Mouse (Mus musculus) heart, postnatal 0 days (tissue): Measurements from ENCODE around the gene Slc46a2. TPM values are rescaled to one million over a fixed set of nuclear protein-coding genes. Genes with fewer than 3 reads are reported as not detected.
A peak's percentile ranks its signal among the peaks of the same experiment; 100 is the strongest.

ENCODE experiments used
- ATAC-seq: fragments of 200-750 bp; cut with Nextera tagmentation; 2 replicates; pipeline ENCODE4 v1.8.0; 2017; ENCODE audit warnings: low read depth, moderate number of reproducible peaks, moderate library complexity; ENCODE audit not compliant: insufficient read depth
- DNase-seq: peaks from one replicate; pipeline ENCODE4 v3.0.0-alpha.2; 2016; ENCODE audit warnings: low spot score
- H3K27ac ChIP-seq: fragments of 300-500 bp; sonication (generic); 2 replicates; pipeline ENCODE4 v1.5.1; 2014; ENCODE audit warnings: low read depth, mild to moderate bottlenecking
- H3K27me3 ChIP-seq: fragments of 300-500 bp; sonication (generic); 2 replicates; pipeline ENCODE4 v1.6.1; 2014; ENCODE audit warnings: low read length, mixed read lengths; ENCODE audit not compliant: control insufficient read depth, insufficient read depth
- H3K36me3 ChIP-seq: fragments of 300-500 bp; sonication (generic); replicated peaks from 2 replicates; pipeline ENCODE4 v1.6.1; 2014; ENCODE audit warnings: low read length, mixed read lengths; ENCODE audit not compliant: control insufficient read depth, insufficient read depth
- H3K4me1 ChIP-seq: fragments of 300-500 bp; sonication (generic); 2 replicates; pipeline ENCODE4 v1.6.1; 2014; ENCODE audit warnings: antibody characterized with exemption; ENCODE audit not compliant: control insufficient read depth, insufficient read depth
- H3K4me2 ChIP-seq: fragments of 300-500 bp; sonication (generic); 2 replicates; pipeline ENCODE4 v1.6.1; 2014; ENCODE audit warnings: low read depth, mild to moderate bottlenecking, low read length, moderate library complexity
- H3K4me3 ChIP-seq: fragments of 300-500 bp; sonication (generic); 2 replicates; pipeline ENCODE4 v1.5.1; 2014; ENCODE audit warnings: low read depth, low read length
- H3K9ac ChIP-seq: fragments of 300-500 bp; sonication (generic); replicated peaks from 2 replicates; pipeline ENCODE4 v1.6.1; 2014; ENCODE audit warnings: low read depth, low read length, mixed read lengths
- H3K9me3 ChIP-seq: fragments of 300-500 bp; sonication (generic); replicated peaks from 2 replicates; pipeline ENCODE4 v1.6.1; 2016; ENCODE audit warnings: low read length; ENCODE audit not compliant: control insufficient read depth
- CTCF ChIP-seq: IDR thresholded peaks from 2 replicates; pipeline ENCODE4 v1.5.1; 2016; ENCODE audit warnings: antibody characterized with exemption, control low read depth, low read depth
- EP300 ChIP-seq: IDR thresholded peaks from 2 replicates; pipeline ENCODE4 v1.6.1; 2016; ENCODE audit warnings: antibody characterized with exemption, low read depth
- WGBS: fragments of 180-500 bp; shearing (Covaris S2); extraction: QIAGEN DNeasy Blood & Tissue Kit; methylation state at CpG from one replicate; pipeline ENCODE4 v1.1.7; 2014; 5-methylcytosine and 5-hydroxymethylcytosine counted together
- polyA plus RNA-seq: library from polyadenylated mRNA; unstranded; fragments of >200 nt; fragmentation: Nextera tagmentation; extraction: Ambion mirVana; gene quantifications from 2 replicates; pipeline ENCODE4 v1.2.1, GENCODE M21; 2015
- total RNA-seq: library from RNA; depleted of rRNA; stranded (reverse); fragments of >200 nt; gene quantifications from 2 replicates; pipeline ENCODE4 v1.2.3, GENCODE M21; 2014; ENCODE audit warnings: low replicate concordance

Slc46a2 gene
- total and polyA plus RNA-seq, 2 experiments from 2014 or later = 0.14 to 2.5 TPM

GRCm38 (mm10) chr4:59873240-59873639 lies 41.6 kb downstream of the Slc46a2 start:
- no peak for TF ChIP-seq EP300
- TF ChIP-seq CTCF = no peak
- 48% methylated on average over 6 of the region's 6 CpGs for WGBS
- Histone ChIP-seq H3K4me1 (peaks cover 13% of the 10 kb centered on the region), H3K27ac (no peak overlapping the region), H3K4me3 (no peak overlapping the region), H3K4me2 (no peak overlapping the region), H3K27me3 (no peaks in the 10 kb centered on the region), H3K9ac (no peak overlapping the region), H3K36me3 (no peaks in the 10 kb centered on the region), H3K9me3 (no peaks in the 10 kb centered on the region)
- DNase-seq = no peak
- no peak for ATAC-seq

- Histone ChIP-seq H3K4me2 (no peak overlapping the region), H3K9me3 (no peaks in the 10 kb centered on the region), H3K27me3 (no peaks in the 10 kb centered on the region), H3K27ac (peak overlapping the region; percentile 52), H3K4me3 (no peak overlapping the region), H3K36me3 (no peaks in the 10 kb centered on the region), H3K4me1 (peaks cover 13% of the 10 kb centered on the region), H3K9ac (no peak overlapping the region)
- ATAC-seq (peak; percentile 79), DNase-seq (peak; percentile 84)
- 34% methylated on average over 9 of the region's 9 CpGs for WGBS
- TF ChIP-seq CTCF (peak; percentile 92), EP300 (no peak)
These were observed 43.8 kb downstream of the Slc46a2 start for GRCm38 (mm10) chr4:59870859-59871591.

- Histone ChIP-seq H3K9ac (no peak overlapping the region; the same call in 1 of the 2 replicates), H3K4me2 (no peak overlapping the region)
These were observed 44.4 kb downstream of the Slc46a2 start for GRCm38 (mm10) chr4:59870433-59870832.

GRCm38 (mm10) chr4:59869488-59870057 lies 45.3 kb downstream of the Slc46a2 start:
- H3K4me1 ChIP-seq = peaks cover 13% of the 10 kb centered on the region
- TF ChIP-seq EP300 (no peak), CTCF (no peak)
- H3K4me3 ChIP-seq = no peak overlapping the region
- ATAC-seq = 0 out of 2 replicates have a peak, but pooled peaks have one; percentile 7
- no peak overlapping the region for H3K4me2 ChIP-seq
- no peaks in the 10 kb centered on the region for H3K36me3 ChIP-seq
- no peaks in the 10 kb centered on the region for H3K9me3 ChIP-seq
- H3K9ac ChIP-seq = no peak overlapping the region; the same call in 1 of the 2 replicates
- peak overlapping the region; percentile 52 for H3K27ac ChIP-seq
- DNase-seq = peak; percentile 23
- 30% methylated on average over 6 of the region's 6 CpGs for WGBS
- no peaks in the 10 kb centered on the region for H3K27me3 ChIP-seq

More at GRCm38 (mm10) chr4:59870433-59870832, 44.4 kb downstream of the Slc46a2 start:
- peak; percentile 24 for DNase-seq
- H3K4me3 ChIP-seq = no peak overlapping the region
- no peak for ATAC-seq
- TF ChIP-seq CTCF = no peak
- no peak for TF ChIP-seq EP300
- no peaks in the 10 kb centered on the region for H3K9me3 ChIP-seq
- H3K4me1 ChIP-seq = peaks cover 13% of the 10 kb centered on the region
- peak overlapping the region; percentile 52 for H3K27ac ChIP-seq
- 42% methylated on average over 6 of the region's 6 CpGs for WGBS
- no peaks in the 10 kb centered on the region for H3K36me3 ChIP-seq
- H3K27me3 ChIP-seq = no peaks in the 10 kb centered on the region

GRCm38 (mm10) chr4:59868086-59868485 lies 46.8 kb downstream of the Slc46a2 start:
- ATAC-seq (no peak), DNase-seq (no peak)
- TF ChIP-seq CTCF (no peak), EP300 (no peak)
- no peak overlapping the region for H3K27ac ChIP-seq
- no peak overlapping the region for H3K4me2 ChIP-seq
- H3K36me3 ChIP-seq = no peaks in the 10 kb centered on the region
- no peaks in the 10 kb centered on the region for H3K9me3 ChIP-seq
- 75% methylated on average over 11 of the region's 11 CpGs for WGBS
- no peaks in the 10 kb centered on the region for H3K27me3 ChIP-seq
- peaks cover 13% of the 10 kb centered on the region for H3K4me1 ChIP-seq
- H3K4me3 ChIP-seq = no peak overlapping the region
- no peak overlapping the region for H3K9ac ChIP-seq
